Mouse (Mus musculus) mouse embryonic stem cell (cell line): ENCODE data around the gene St6galnac6.

Experiments
- in situ Hi-C, 2 experiments: fragments of 300-500 bp; cut with MboI; formaldehyde crosslinking; loops; 1 replicate in 1 of 2; 3 replicates in 1 of 2; pipeline ENCODE4 v1.14.3; 2019 to 2020; ENCODE audit warnings: low sequenced_read_pairs in 2 of 2, low pct_unique_long_range_greater_than_20kb in 1 of 2, mixed read lengths in 1 of 2; ENCODE audit not compliant: unreplicated experiment in 1 of 2

Gene St6galnac6

DNA sequence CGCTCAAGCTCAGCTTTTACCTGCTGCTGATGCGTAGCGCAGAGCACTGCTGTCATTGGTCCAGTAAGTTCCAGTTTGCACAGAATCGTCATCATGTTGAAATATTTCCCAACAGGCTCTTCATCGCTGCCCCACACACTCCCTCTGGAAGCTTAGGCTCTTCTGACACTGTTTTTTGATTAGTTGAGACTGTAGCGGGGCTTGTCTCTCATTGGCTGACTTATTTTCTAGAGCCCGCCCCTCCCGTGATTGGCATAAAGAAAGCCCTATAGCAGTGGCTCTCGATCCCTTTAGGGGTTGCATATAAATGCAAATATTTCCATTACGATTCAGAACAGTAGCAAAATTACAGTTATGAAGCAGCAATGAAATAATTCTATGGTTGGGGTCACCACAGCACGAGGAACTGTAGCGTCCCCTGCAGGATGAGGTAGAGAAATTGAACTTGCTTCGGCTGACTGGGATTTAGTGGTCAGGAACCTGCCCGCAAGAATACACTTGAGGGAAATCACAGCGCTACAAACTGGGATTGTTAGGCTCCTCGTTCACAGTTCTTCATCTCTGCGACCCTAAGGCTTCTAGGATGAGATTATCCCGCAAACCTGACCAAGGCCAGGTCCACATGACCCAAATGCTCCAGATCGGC, 17.9 kb upstream of the St6galnac6 start:
- in situ Hi-C loops: no loop called here

DNA sequence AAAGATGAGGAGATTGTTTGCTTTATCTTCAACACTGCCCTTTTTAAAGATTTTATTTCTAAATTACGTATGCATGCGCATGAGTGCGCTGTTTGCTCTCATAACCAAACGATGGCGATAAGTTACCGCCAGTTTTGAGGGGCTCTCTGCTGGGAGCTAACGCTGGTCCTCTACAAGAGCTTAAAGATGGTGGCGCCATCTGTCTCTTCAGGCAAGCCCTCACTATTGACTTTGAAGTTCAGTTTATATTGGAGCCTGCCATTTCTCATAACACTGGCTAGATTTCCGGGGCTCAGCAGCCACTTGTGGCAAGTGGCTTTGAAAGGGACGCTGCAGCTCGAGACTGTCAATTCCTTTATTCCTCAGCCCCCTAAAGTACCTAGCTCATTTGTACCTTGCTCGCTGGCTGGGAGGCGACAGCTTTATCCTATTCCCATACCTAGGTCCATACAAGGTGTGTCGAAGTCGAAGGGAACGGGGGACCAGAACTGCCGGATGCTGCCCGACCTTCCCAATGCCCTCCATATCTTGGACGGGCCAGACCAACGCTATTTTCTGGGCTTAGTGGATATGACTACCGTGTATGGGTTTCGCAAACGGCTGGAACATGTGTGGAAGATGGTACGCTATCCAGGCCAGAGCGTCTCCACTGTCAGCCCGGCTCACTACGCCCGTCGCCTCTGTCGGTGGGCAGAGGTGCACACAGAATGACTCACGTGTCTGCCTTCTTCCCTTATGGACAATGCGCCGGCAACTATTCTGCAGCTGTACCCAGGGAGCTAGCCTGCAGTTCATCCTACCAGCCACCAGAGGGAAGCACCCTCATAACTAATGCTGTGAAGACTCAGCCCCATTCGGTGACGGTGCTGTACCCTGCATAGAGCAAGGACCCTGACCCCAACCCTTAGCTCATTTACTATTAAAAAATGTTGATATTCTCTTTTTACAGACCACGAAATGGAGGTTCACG, 16.4 kb upstream of the St6galnac6 start:
- in situ Hi-C loops: no loop called here

DNA sequence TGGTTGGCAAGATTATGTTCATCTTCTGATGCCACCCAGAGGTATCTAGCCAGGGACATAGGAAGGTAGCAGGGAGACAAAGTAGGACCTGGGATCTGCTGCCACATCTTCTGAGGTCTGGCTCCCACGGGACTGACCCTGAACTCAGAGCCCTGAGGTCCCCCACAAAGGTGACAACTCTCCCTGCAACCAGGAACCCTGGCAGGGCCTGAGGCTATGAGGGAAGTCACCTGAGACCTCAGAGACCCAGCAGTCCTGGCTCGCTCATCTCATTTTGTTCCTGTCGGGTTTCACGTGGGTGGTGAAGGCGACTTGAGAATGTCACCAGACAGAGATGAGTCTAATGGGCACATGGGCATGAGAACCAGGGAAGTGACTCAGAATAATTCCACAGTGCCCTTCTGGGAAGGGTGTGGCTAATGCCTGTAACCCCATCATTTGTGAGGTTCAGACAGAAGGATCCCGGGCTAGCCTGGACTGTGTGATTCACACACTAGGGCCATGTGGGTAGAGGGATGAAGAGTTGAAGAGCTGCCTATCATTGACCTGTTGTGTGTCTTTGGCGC, 14.3 kb upstream of the St6galnac6 start:
- in situ Hi-C loops: no loop called here

DNA sequence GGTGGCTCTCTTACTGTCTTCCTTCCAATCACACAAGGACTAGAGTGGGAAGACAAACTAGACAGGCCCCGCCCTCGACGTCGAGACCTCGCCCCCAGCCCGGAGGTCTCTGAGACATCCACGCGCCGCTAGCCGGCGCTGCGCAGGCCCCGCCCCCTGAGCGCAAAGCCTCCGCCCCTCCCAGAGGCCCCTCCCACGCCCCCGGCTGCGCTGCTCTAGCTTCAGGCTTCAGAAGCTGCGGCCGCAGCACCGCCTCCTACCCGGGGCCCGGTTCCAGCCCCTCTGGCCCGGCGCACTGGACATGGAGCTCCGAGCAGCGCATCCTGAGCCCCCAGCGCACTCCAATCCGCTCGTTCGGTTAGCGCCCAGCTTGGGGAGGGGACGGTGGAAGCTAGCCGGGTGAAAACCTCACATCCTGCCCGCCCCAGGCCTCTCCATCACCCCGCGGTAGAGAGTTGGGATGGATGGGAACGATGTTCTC, 12.6 kb upstream of the St6galnac6 start, which contains the start of gene St6galnac4:
Gene St6galnac4 (plus strand): TSS at position 225 of the 481 bp plus-strand sequence.
- in situ Hi-C loops: no loop called here

DNA sequence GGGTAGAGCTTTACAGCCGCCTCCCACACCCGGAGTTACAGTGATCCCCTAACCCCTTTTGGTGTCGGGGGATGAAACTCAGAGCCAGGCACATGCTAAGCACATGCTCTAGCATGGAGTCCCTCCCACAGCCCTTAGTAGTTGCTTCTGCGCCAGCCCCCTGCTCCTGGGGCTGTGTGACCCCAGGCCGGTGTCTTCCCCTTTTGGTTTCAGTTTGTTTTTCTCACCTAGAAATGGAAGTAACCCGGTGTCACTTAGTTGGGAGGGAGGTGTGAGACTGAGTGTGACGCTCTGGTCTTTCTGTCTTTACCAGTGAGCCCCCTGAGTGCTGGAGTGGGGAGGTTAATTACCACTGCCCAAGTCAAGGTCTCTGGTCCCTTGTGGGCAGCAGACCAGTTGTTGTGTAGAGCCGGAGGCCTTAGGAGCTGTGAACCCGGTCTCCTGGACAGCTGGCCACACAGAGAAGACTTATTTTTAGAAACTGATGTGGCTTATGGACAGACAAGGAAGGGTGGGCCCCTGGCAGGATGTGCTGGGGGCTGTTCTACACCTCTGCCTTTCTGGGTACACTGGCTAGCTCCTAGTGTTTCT, 11.7 kb upstream of the St6galnac6 start:
- in situ Hi-C loops: no loop called here

- in situ Hi-C loops: no loop called here
These were observed 10.2 kb upstream of the St6galnac6 start for GRCm38 (mm10) chr2:32589213-32589795.

DNA sequence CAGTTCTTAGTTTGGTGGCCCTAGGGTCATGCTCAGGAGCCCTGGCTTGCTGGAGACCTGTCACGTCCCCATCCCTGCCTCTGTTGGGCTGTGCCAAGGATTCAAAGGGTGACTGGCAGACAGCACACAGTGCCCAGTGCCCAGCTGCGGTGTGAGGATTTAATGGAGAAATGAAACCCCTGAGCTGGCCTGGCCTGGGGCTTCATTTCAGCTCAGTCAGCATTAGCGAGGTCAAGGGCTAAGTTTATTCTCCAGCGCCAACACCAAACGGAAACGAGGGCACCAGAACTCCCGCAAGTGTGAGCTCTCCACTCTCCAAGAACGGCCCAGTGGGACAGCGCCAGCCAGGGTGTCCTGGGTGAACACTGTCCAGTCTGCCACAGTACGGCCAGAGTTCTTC, 9.3 kb upstream of the St6galnac6 start:
- in situ Hi-C loops: no loop called here

- in situ Hi-C loops: no loop called here
These were observed 8.3 kb upstream of the St6galnac6 start for GRCm38 (mm10) chr2:32591249-32591648.

- in situ Hi-C loops: no loop called here
These were observed 2.8 kb upstream of the St6galnac6 start for GRCm38 (mm10) chr2:32596725-32597124.

- in situ Hi-C loops: no loop called here
These were observed 2.3 kb upstream of the St6galnac6 start for GRCm38 (mm10) chr2:32597248-32597647.

DNA sequence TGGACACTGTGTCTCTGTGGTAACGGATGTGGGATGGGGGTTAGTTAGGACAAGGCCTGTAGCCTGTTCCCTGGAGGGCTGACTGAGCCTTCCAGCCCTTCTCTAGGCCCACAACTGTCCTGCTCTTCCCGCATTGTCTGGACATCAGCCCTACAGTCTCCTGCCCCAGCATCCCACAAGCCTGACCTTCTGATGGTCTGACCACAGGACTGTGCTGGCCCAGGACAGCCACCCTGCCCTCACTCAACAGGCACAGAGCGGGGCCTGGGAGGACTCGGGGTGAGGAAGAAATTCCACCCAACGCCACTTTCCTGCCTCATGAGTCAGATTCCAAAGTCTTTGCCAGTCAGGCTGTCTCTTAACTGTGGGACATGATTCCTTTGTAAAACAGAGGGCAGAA, 1.8 kb upstream of the St6galnac6 start:
- in situ Hi-C loops: no loop called here

DNA sequence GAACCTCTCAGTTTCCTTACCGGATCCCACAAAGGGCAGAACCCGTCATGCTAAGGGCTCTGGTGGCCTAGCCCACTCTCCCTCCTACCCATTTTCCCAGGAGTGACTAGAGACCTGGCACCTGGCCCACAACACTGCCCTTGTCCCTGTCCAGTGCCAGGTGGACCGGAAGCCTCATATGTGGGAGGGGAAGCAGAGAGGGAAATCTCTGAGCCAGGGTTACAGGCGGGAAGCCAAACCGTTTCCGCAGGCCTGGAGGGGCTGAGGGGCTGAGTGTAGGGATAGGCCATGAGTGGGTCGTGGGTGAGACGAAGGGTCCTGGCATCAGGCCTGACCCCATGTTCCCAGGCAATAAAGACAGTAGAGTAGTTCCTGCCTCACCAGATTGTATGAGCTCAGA, 1.0 kb upstream of the St6galnac6 start:
- in situ Hi-C loops: no loop called here

- in situ Hi-C loops: no loop called here
These were observed 2.0 kb downstream of the St6galnac6 start for GRCm38 (mm10) chr2:32601417-32602065.

- in situ Hi-C loops: no loop called here
These were observed 3.1 kb downstream of the St6galnac6 start for GRCm38 (mm10) chr2:32602600-32603054.

DNA sequence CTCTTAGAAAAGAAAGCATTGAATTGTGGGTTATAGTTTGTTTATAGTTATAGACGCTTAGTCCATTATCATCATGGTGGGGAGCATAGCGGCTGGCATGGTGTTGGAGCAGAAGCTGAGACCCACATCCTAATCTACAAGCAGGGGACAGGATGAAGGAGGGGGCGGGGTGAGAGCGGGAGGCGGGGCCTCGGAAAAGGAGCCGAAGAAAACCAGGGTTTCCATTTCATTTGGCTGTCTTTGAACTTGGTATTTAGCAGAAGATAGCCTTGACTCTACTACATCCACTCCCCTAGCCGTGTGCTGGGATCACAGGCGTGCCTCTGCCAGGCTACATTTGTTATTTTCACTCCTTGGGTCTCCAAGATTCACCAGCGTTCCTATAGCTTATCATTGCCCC, 5.1 kb downstream of the St6galnac6 start:
- in situ Hi-C loops: no loop called here

DNA sequence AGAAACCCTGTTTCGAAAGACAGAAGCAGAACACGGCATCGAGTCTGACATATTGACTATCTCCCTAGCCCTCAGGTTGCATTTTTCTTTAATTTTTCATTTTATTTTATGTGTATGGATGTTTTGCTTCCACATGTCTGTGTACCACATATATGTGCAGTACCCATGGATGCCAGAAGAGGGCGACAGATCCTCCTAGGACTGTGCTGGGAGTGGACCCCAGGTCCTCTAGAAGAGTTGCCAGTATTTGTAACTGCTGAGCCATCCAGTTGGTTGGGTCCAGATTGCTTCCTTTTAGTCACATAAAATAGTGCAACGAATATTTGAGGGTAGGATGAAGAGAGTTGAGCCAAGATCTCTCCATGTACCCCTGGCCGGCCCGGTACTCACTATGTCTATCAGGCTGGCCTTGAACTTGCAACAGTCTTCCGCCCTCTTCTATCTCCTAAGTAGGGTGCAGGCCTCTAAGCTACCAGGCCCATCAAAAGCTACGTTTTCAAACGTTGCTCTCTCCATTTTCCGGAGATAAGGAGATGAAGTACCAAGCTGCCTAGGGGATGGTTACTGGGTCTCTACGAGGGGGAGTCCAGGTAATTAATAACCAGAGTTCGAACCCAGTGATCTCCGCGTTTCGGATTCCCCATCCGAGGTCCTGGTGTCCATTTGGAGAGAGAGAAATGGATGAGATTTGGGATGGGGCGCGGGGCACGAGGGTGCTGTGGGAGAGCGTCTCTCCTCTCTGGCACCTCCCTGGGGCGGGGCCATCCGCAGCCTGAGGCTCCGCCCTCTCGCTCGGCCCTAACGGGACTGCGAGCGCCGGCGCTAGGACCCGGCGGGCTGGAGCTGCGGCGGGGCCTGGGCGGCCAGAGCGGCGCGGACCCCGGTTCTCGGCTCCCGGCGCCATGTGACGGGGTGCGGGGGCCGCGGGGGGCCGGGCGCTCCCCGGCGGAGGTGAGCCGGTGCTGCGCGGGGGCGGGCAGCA, 6.9 kb downstream of the St6galnac6 start:
- in situ Hi-C loops: no loop called here
